Mouse (Mus musculus) CH12.LX (cell line): ENCODE measurements at regions not wholly inside any gene's neighbourhood (a gene's known extent, or its start where the extent isn't known, plus 50 kb on each side); places are given as distances from the start of the nearest gene placed in this dataset.

Experiments used
- CTCF ChIP-seq, 2 experiments: IDR thresholded peaks in 1 of 2; conservative IDR thresholded peaks in 1 of 2; 2 replicates each; pipeline ENCODE4 v1.5.1; 2011 to 2012; ENCODE audit warnings: low read depth in 2 of 2, low read length in 2 of 2, improper control_type of control experiment in 1 of 2, inconsistent platforms in 1 of 2, mild to moderate bottlenecking in 1 of 2, moderate library complexity in 1 of 2
- EP300 ChIP-seq: IDR thresholded peaks from 2 replicates; pipeline ENCODE4 v1.6.1; 2011; ENCODE audit warnings: low read length, improper control_type of control experiment
- ETS1 ChIP-seq: conservative IDR thresholded peaks from 2 replicates; pipeline ENCODE4 v1.6.1; 2012; ENCODE audit warnings: low read depth, mild to moderate bottlenecking, inconsistent platforms, low read length, improper control_type of control experiment, moderate library complexity
- GABPA ChIP-seq: IDR thresholded peaks from 2 replicates; pipeline ENCODE4 v1.6.1; 2012; ENCODE audit warnings: low read depth, low read length, improper control_type of control experiment, inconsistent platforms; ENCODE audit not compliant: insufficient replicate concordance
- IRF4 ChIP-seq: IDR thresholded peaks from 2 replicates; pipeline ENCODE4 v1.6.1; 2014; ENCODE audit warnings: low read depth, mild to moderate bottlenecking, inconsistent platforms, low read length, improper control_type of control experiment
- JUND ChIP-seq: conservative IDR thresholded peaks from 2 replicates; pipeline ENCODE4 v1.6.1; 2011; ENCODE audit warnings: low read depth, low read length, improper control_type of control experiment
- MAFK ChIP-seq: IDR thresholded peaks from 2 replicates; pipeline ENCODE4 v1.6.1; 2011; ENCODE audit warnings: low read length, improper control_type of control experiment; ENCODE audit not compliant: insufficient replicate concordance
- MXI1 ChIP-seq: IDR thresholded peaks from 2 replicates; pipeline ENCODE4 v1.6.1; 2011; ENCODE audit warnings: mild to moderate bottlenecking, low read depth, low read length, improper control_type of control experiment
- POLR2A ChIP-seq: IDR thresholded peaks from 2 replicates; pipeline ENCODE4 v1.6.1; 2011; ENCODE audit warnings: low read depth, mild to moderate bottlenecking, improper control_type of control experiment, low read length
- RCOR1 ChIP-seq: conservative IDR thresholded peaks from 2 replicates; pipeline ENCODE4 v1.6.1; 2012; ENCODE audit warnings: low read depth, mild to moderate bottlenecking, inconsistent platforms, low read length, improper control_type of control experiment
- TBP ChIP-seq: conservative IDR thresholded peaks from 2 replicates; pipeline ENCODE4 v1.6.1; 2011; ENCODE audit warnings: low read depth, low read length, improper control_type of control experiment
- TCF12 ChIP-seq: IDR thresholded peaks from 2 replicates; pipeline ENCODE4 v1.6.1; 2014; ENCODE audit warnings: low read depth, mild to moderate bottlenecking, inconsistent platforms, low read length, improper control_type of control experiment
- UBTF ChIP-seq: IDR thresholded peaks from 2 replicates; pipeline ENCODE4 v1.6.1; 2012; ENCODE audit warnings: low read depth, mild to moderate bottlenecking, inconsistent platforms, low read length, improper control_type of control experiment, moderate library complexity
- ZNF384 ChIP-seq: IDR thresholded peaks from 2 replicates; pipeline ENCODE4 v1.6.1; 2012; ENCODE audit warnings: low read depth, low read length, improper control_type of control experiment, inconsistent platforms

DNA sequence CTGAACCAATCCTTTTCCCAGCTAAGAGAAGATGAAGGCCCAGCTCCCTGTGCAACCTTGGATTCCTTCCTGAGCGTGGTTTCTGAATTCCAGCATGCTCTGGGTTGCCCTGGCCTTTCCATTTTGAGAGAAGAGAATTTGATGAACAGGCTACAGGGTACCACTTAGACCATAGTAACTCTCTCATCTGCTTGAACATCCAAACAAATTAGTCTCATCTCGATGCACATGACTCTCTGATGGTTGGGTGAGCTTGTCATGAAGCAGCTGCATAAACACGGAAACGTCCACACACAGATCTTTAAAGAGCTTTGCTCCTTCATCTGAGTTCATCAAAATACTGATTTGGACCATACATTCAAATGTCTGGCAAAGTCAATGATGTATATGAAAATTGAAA, 414.0 kb upstream of the Rgma start:
- TF ChIP-seq IRF4 (no peak), RCOR1 (no peak), JUND (no peak), TCF12 (no peak), EP300 (no peak), POLR2A (no peak), MXI1 (no peak), ZNF384 (no peak), MAFK (no peak), CTCF (conservative IDR thresholded peaks at IDR 0.05 in 1 of 2, IDR thresholded peaks at IDR 0.05 in 1 of 2; ENCODE audit: low read depth in 2 of 2, low read length in 2 of 2) (no peak), ETS1 (no peak), GABPA (no peak), UBTF (no peak), TBP (no peak)
